Mouse (Mus musculus): ENCODE data around the gene Olfr1411.
A peak's percentile ranks its signal among the peaks of the same experiment; 100 is the strongest.

Gene Olfr1411

DNA sequence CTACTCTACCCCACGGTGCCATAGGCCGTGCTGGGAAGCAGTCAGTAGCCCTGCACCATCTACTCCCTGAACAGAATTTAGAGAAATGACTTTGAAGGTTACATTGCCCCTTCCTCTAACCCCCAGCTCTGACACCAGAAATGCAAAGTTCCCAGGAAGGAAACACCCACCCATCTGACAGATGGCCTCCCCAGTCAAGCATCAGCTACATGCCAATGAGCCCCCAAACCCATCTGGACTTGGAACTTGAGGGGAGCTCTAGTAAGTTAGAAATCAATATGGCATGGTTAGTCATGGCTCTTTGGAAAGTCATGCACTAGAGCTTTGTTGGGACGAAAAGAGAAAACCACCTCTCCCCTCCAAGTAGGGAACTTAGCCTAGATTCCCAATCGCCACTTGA is 44.5 kb downstream of the Olfr1411 start:
- DNase-seq (ENCODE audit: low spot score in 2 of 2), result no peak

GRCm38 (mm10) chr1:92640393-92640792 is 46.2 kb downstream of the Olfr1411 start:
- no peak for DNase-seq (ENCODE audit: low spot score in 2 of 2)

DNA sequence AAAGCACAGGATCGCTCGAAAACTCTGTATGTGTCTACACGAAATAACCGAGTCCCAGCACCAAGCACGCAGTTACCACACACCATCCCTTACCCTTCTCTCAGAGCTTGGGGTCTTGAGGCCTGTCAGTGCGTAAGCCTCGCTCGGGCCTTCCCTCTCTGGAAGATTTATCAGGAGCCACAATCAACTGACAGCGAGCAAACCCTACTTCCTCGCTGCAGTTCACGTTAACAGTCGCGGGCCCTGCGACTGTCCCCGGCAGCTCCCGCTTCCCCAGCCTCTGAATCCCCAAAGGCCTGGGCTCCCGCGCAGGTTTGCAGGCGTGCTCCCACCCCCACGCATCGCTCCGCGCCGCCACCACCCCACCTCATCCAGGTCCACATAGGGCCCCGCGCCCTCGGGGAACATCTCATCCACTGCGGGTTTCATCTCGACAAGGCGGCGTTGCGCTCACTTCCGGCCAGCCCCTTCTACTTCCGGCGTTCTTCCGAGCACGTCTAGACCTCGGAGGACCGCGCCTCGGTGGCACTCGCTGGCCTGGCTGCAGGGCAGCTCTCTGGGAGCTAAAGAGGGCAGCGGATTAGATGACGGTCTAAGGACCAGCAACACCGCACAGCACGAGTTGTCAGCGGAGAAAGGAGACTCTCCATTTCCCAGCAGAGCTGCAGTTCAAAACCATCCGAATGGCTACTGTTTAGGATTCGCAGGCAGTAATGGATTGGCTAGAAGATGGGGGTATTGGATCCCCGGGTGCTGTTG is 47.5 kb downstream of the Olfr1411 start, which contains the start of gene Cops9:
TSS of gene Cops9 (minus strand) at position 472 of the 759 bp plus-strand sequence.
- peak; percentile 83 to 89 for DNase-seq (ENCODE audit: low spot score in 2 of 2)

- no peak for DNase-seq (ENCODE audit: low spot score in 2 of 2)
Measured at GRCm38 (mm10) chr1:92643691-92644090, 49.5 kb downstream of the Olfr1411 start.

GRCm38 (mm10) chr1:92644916-92645315 is 50.7 kb downstream of the Olfr1411 start:
- DNase-seq (ENCODE audit: low spot score in 2 of 2), result no peak

DNA sequence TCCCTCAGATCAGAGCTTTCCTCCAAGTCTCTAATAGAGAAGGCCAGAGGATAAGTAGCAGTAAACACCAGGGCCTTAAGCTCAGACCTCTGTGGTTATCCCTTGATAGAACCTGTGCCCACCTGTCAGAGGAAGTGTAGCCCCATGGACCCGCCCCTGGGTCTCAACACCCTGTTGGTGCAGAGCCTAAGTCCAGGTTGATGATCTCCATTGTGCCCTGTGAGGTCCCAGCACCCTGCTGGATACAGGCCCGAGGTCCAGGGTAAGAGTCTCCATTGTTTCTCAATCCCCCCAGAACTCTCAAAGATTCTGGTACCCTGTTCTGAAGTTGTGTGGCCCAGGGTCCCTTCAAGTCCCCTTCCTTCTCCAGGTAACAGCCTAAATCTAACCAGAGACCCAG is 51.9 kb downstream of the Olfr1411 start:
- no peak for DNase-seq (ENCODE audit: low spot score in 2 of 2)

DNA sequence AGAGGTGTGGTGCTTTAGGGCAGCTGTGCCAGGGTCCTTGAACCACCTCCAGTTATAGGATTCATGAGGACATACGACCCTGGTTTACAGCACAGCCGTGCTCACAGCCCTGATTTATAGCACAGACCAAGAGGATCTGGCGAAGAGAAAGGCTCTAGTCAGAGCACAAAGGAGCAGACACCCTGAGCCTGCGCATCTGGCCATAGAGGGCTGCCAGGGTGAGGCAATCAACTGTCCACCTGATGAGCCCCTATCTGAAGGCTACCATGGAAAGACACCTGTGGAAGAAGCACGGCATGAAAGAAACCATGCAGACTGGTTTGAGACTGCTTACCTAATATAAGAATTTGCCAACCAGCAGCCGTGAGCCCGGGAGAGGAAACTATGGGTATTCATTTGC is 52.4 kb downstream of the Olfr1411 start:
- no peak for DNase-seq (ENCODE audit: low spot score in 2 of 2)

DNA sequence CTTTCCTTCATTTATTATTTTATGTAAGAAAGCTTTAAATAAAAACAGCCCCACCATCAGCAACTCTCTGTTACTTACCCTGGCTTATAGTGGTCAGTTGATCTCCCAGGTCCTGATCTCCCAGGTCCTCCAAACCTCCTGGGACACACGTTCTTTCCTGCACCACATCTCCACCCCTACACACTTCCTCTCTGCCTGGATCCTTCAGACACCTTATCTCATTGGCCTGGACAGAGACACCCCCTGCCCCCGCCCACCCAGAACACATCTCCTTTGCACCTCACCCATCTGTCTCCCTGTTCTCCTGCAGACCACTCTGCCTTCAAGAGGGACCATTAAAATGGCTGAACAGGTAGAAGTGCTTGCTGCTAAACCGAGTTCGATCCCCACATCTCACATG is 52.8 kb downstream of the Olfr1411 start:
- DNase-seq (ENCODE audit: low spot score in 2 of 2), result no peak

Measured in heart, adult 9 months (tissue).